Mouse (Mus musculus) intestine, embryonic 15.5 days (tissue): Measurements from ENCODE around the gene Pclo. TPM values are rescaled to one million over a fixed set of nuclear protein-coding genes. Genes with fewer than 3 reads are reported as not detected.
"Not testable (repeated sequence)": the region's sequence is repeated elsewhere in the genome, so short reads cannot be mapped to it uniquely, and the experiment has no call there.

Source experiments
- ATAC-seq: fragments of 200-750 bp; cut with Nextera tagmentation; 2 replicates; pipeline ENCODE4 v1.8.0; 2017; ENCODE audit warnings: moderate TSS enrichment, moderate library complexity
- H3K27ac ChIP-seq: fragments of 300-500 bp; sonication (generic); 2 replicates; pipeline ENCODE4 v1.5.1; 2015; ENCODE audit warnings: mild to moderate bottlenecking, inconsistent platforms
- H3K27me3 ChIP-seq: fragments of 300-500 bp; sonication (generic); replicated peaks from 2 replicates; pipeline ENCODE4 v1.6.1; 2015; ENCODE audit warnings: inconsistent platforms
- H3K36me3 ChIP-seq: fragments of 300-500 bp; sonication (generic); 2 replicates; pipeline ENCODE4 v1.6.1; 2015; ENCODE audit warnings: inconsistent platforms
- H3K4me1 ChIP-seq: fragments of 300-500 bp; sonication (generic); replicated peaks from 2 replicates; pipeline ENCODE4 v1.6.1; 2015; ENCODE audit warnings: inconsistent platforms
- H3K4me2 ChIP-seq: fragments of 300-500 bp; sonication (generic); replicated peaks from 2 replicates; pipeline ENCODE4 v1.6.1; 2015; ENCODE audit warnings: mild to moderate bottlenecking, inconsistent platforms
- H3K4me3 ChIP-seq: fragments of 300-500 bp; sonication (generic); replicated peaks from 2 replicates; pipeline ENCODE4 v1.5.1; 2015; ENCODE audit warnings: inconsistent platforms
- H3K9ac ChIP-seq: fragments of 300-500 bp; sonication (generic); 2 replicates; pipeline ENCODE4 v1.6.1; 2015; ENCODE audit warnings: inconsistent platforms
- H3K9me3 ChIP-seq: fragments of 300-500 bp; sonication (generic); 2 replicates; pipeline ENCODE4 v1.6.1; 2016; ENCODE audit warnings: inconsistent platforms
- WGBS: fragments of 180-500 bp; shearing (Covaris S2); methylation state at CpG from one replicate; pipeline ENCODE4 v1.1.7; 2015; 5-methylcytosine and 5-hydroxymethylcytosine counted together
- polyA plus RNA-seq: library from polyadenylated mRNA; unstranded; fragments of >200 nt; fragmentation: Nextera tagmentation; extraction: Ambion mirVana; gene quantifications from 2 replicates; pipeline ENCODE4 v1.2.1, GENCODE M21; 2015

Gene Pclo
- polyA plus RNA-seq: 1.0 and 1.1 TPM in 2 replicates

GRCm38 (mm10) chr5:14514631-14515523 is at the start of gene Pclo:
Gene Pclo, plus strand, starts transcription at chr5:14514918.
- Histone ChIP-seq H3K4me2 (peak within 1 kb of the TSS; percentile 92), H3K4me1 (no peaks in the 10 kb centered on the region), H3K9ac (peak within 1 kb of the TSS; percentile 54), H3K4me3 (peak within 1 kb of the TSS; percentile 70), H3K27me3 (no peaks in the 10 kb centered on the region), H3K36me3 (no peaks in the 10 kb centered on the region), H3K9me3 (no peaks in the 10 kb centered on the region), H3K27ac (peak within 1 kb of the TSS; percentile 86)
- WGBS: under 1% methylated on average over 89 of the region's 89 CpGs
- peak; percentile 99 for ATAC-seq

DNA sequence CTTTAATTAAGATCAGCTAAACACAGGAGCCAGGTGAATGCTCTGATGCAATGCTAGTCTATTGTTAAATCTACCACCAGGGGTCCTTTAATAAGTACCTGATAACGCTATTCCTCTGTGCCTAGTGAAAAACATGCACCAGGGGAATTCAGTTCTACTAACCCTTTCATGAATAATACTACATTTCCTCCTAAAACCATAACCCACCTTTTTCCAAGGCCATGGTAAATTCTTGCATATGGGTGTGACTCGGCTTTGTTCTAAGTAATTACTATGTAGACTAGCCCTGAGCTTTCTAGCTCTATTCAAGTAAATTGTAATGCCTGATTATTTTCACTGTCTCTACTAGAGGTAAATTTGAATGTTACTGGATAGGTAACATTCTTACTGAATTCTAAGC is 20.3 kb upstream of the Pclo start:
- WGBS: 69% methylated on average over 2 of the region's 2 CpGs
- not testable (repeated sequence) for H3K9ac ChIP-seq

GRCm38 (mm10) chr5:14508522-14508921 is 6.2 kb upstream of the Pclo start:
- no peaks in the 10 kb centered on the region for H3K9me3 ChIP-seq
- H3K4me2 ChIP-seq: no peak overlapping the region
- H3K4me1 ChIP-seq: no peaks in the 10 kb centered on the region
- H3K36me3 ChIP-seq: no peaks in the 10 kb centered on the region
- 73% methylated on average over 1 of the region's 1 CpGs for WGBS
- H3K4me3 ChIP-seq: no peak overlapping the region
- no peak overlapping the region for H3K9ac ChIP-seq
- H3K27ac ChIP-seq: no peak overlapping the region
- ATAC-seq: no peak
- no peaks in the 10 kb centered on the region for H3K27me3 ChIP-seq

More for the DNA sequence above, 20.3 kb upstream of the Pclo start:
- not testable (repeated sequence) for H3K36me3 ChIP-seq, H3K4me3 ChIP-seq, H3K9me3 ChIP-seq, ATAC-seq, H3K4me2 ChIP-seq, H3K4me1 ChIP-seq, H3K27ac ChIP-seq, H3K27me3 ChIP-seq

DNA sequence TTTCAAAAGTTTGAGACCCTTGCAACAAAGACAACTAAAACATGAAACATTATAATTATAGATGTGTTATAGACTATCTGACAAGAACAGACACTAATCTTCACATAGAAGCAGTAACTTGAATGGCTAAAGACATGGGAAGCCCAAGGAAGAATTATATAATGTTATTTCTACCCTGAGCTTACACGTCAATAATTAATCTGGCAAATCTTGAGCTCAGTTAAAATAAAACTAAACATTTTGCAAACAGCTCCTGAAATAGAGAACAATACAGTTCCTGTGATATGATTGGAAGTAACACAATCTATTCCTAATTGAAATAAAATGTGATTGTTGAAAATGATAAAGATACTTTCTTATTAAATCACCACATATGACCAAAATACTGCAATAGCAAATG is 5.1 kb upstream of the Pclo start:
- H3K36me3 ChIP-seq: no peaks in the 10 kb centered on the region
- no peak overlapping the region for H3K27ac ChIP-seq
- no peaks in the 10 kb centered on the region for H3K9me3 ChIP-seq
- H3K4me2 ChIP-seq: no peak overlapping the region
- no peaks in the 10 kb centered on the region for H3K27me3 ChIP-seq
- no peaks in the 10 kb centered on the region for H3K4me1 ChIP-seq
- no peak overlapping the region for H3K4me3 ChIP-seq
- H3K9ac ChIP-seq: no peak overlapping the region
- no peak for ATAC-seq
- 73% methylated on average over 1 of the region's 1 CpGs for WGBS

DNA sequence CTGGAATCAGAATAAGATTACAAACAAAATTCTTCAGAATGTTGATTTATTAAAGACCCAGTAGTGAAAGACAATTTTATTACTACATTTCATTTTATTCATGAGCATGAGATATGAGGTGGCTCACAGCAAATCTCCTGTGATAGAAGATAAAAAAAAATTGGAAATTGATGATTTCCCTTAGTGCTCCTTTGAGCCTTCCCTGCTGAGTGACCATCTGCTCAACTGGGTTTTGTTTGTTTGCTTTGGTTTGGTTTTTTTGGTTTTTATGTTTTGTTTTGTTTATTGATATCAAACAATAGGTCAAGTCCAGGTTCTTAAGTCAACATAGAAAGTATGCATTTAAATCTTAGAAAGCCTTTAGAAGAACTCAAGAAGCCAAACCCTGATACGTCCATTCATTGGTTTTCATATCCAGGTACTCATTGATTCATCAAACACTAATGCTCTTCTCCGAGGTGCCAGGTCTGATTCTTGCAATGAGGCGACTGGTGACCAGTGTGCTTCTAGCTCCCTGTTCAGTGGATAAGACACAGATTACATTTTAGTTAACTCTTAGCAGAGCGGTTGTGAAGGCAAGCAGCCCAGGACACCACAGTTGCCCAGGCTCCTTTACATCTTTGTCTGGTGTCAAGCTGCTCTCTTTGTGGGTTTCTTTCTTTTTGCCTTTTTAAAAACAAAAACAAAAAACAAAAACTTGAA is 3.6 kb downstream of the Pclo start:
- no peak for ATAC-seq
- WGBS: 73% methylated on average over 4 of the region's 4 CpGs
- no peaks in the 10 kb centered on the region for H3K27me3 ChIP-seq
- H3K27ac ChIP-seq: no peak overlapping the region
- no peak overlapping the region for H3K9ac ChIP-seq
- H3K4me2 ChIP-seq: no peak overlapping the region
- H3K36me3 ChIP-seq: no peaks in the 10 kb centered on the region
- H3K9me3 ChIP-seq: no peaks in the 10 kb centered on the region
- no peaks in the 10 kb centered on the region for H3K4me1 ChIP-seq
- no peak overlapping the region for H3K4me3 ChIP-seq

DNA sequence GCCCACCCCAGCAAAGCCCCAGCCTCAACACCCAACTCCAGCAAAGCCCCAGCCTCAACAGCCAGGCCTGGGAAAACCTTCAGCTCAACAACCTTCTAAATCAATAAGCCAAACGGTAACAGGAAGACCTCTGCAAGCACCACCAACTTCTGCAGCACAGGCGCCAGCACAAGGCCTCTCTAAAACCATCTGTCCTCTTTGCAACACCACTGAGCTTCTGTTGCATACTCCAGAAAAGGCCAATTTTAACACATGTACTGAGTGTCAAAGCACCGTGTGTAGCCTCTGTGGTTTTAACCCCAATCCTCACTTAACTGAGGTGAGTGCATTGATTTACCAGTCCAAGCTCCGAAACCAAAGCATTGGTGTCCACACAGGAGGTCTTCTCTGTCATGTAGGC is 7.3 kb downstream of the Pclo start:
- no peak for ATAC-seq
- Histone ChIP-seq H3K4me3 (no peak overlapping the region), H3K36me3 (no peaks in the 10 kb centered on the region), H3K9ac (no peak overlapping the region), H3K9me3 (no peaks in the 10 kb centered on the region), H3K4me1 (no peaks in the 10 kb centered on the region), H3K27me3 (no peaks in the 10 kb centered on the region), H3K27ac (no peak overlapping the region), H3K4me2 (no peak overlapping the region)
- WGBS: 76% methylated on average over 4 of the region's 4 CpGs

DNA sequence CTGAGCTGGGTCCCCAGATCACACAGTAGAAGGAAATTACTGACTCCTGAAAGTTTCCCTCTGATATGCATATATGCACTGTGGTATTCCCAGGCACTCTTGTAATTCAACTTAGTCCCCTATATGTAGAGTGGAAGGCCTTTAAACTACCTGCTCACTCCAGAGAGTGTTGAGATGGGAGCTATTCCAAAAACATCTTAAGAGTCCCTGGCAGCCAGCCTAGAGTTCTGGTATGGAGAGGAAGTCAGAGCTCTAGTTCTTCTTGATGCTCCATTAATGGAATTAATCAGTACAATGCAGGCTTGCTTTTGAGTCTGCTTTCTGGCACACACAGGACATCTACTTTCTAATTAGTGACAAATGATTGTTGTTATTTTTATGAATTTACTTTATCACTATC is 11.3 kb downstream of the Pclo start:
- Histone ChIP-seq H3K4me1 (no peaks in the 10 kb centered on the region), H3K9ac (no peak overlapping the region), H3K4me3 (no peak overlapping the region), H3K4me2 (no peak overlapping the region), H3K27ac (no peak overlapping the region), H3K27me3 (no peaks in the 10 kb centered on the region), H3K36me3 (no peaks in the 10 kb centered on the region), H3K9me3 (no peaks in the 10 kb centered on the region)
- no peak for ATAC-seq

GRCm38 (mm10) chr5:14527796-14528195 is 13.1 kb downstream of the Pclo start:
- Histone ChIP-seq H3K4me2 (no peak overlapping the region), H3K36me3 (no peaks in the 10 kb centered on the region), H3K4me3 (no peak overlapping the region), H3K9me3 (no peaks in the 10 kb centered on the region), H3K4me1 (no peaks in the 10 kb centered on the region), H3K9ac (no peak overlapping the region), H3K27ac (no peak overlapping the region), H3K27me3 (no peaks in the 10 kb centered on the region)
- ATAC-seq: no peak
- WGBS: 33% methylated on average over 1 of the region's 1 CpGs

- Histone ChIP-seq H3K36me3 (no peaks in the 10 kb centered on the region), H3K4me2 (no peak overlapping the region), H3K9me3 (no peaks in the 10 kb centered on the region), H3K9ac (no peak overlapping the region), H3K27me3 (no peaks in the 10 kb centered on the region), H3K4me3 (no peak overlapping the region), H3K4me1 (no peaks in the 10 kb centered on the region), H3K27ac (no peak overlapping the region)
- no peak for ATAC-seq
- 94% methylated on average over 2 of the region's 2 CpGs for WGBS
These were observed 17.2 kb downstream of the Pclo start for GRCm38 (mm10) chr5:14531906-14532305.

DNA sequence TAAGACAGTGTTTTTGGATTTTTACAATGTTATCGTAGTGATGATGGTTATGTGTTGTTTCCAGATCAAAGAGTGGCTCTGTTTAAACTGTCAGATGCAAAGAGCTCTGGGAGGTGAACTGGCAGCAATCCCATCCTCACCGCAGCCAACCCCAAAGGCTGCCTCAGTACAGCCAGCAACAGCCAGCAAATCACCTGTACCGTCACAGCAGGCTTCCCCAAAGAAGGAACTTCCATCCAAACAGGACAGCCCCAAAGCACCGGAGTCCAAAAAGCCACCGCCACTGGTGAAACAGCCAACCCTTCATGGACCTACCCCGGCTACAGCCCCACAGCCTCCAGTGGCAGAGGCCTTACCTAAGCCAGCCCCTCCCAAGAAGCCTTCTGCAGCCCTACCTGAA is 24.6 kb downstream of the Pclo start:
- no peaks in the 10 kb centered on the region for H3K9me3 ChIP-seq
- no peaks in the 10 kb centered on the region for H3K36me3 ChIP-seq
- H3K4me1 ChIP-seq: no peaks in the 10 kb centered on the region
- H3K27me3 ChIP-seq: no peaks in the 10 kb centered on the region
- WGBS: 79% methylated on average over 6 of the region's 6 CpGs
- H3K4me3 ChIP-seq: no peak overlapping the region
- no peak overlapping the region for H3K9ac ChIP-seq
- H3K27ac ChIP-seq: no peak overlapping the region
- H3K4me2 ChIP-seq: no peak overlapping the region
- no peak for ATAC-seq

GRCm38 (mm10) chr5:14539961-14540627 is 25.4 kb downstream of the Pclo start:
- Histone ChIP-seq H3K4me3 (no peak overlapping the region), H3K4me1 (no peaks in the 10 kb centered on the region)
- WGBS: 73% methylated on average over 13 of the region's 13 CpGs

GRCm38 (mm10) chr5:14575626-14576025 is 60.9 kb downstream of the Pclo start:
- Histone ChIP-seq H3K27ac (no peak overlapping the region), H3K4me2 (no peak overlapping the region), H3K4me3 (no peak overlapping the region), H3K9me3 (no peaks in the 10 kb centered on the region), H3K27me3 (no peaks in the 10 kb centered on the region), H3K9ac (no peak overlapping the region), H3K4me1 (no peaks in the 10 kb centered on the region), H3K36me3 (no peaks in the 10 kb centered on the region)
- no peak for ATAC-seq
- 94% methylated on average over 3 of the region's 3 CpGs for WGBS

More at GRCm38 (mm10) chr5:14539961-14540627, 25.4 kb downstream of the Pclo start:
- ATAC-seq: no peak
- Histone ChIP-seq H3K27me3 (no peaks in the 10 kb centered on the region), H3K27ac (no peak overlapping the region), H3K36me3 (no peaks in the 10 kb centered on the region), H3K9me3 (no peaks in the 10 kb centered on the region), H3K4me2 (no peak overlapping the region), H3K9ac (no peak overlapping the region)
